Mouse (Mus musculus): Measurements from ENCODE around the gene Synm. TPM values are rescaled to one million over a fixed set of nuclear protein-coding genes. Genes with fewer than 3 reads are reported as not detected.

Gene Synm
- polyA plus RNA-seq, 1 experiment from 2014 or later = 0.79 TPM

- DNase-seq (ENCODE audit: low spot score) = no peak
Observed at GRCm38 (mm10) chr7:67708160-67708559, 51.4 kb downstream of the Synm start.

DNA sequence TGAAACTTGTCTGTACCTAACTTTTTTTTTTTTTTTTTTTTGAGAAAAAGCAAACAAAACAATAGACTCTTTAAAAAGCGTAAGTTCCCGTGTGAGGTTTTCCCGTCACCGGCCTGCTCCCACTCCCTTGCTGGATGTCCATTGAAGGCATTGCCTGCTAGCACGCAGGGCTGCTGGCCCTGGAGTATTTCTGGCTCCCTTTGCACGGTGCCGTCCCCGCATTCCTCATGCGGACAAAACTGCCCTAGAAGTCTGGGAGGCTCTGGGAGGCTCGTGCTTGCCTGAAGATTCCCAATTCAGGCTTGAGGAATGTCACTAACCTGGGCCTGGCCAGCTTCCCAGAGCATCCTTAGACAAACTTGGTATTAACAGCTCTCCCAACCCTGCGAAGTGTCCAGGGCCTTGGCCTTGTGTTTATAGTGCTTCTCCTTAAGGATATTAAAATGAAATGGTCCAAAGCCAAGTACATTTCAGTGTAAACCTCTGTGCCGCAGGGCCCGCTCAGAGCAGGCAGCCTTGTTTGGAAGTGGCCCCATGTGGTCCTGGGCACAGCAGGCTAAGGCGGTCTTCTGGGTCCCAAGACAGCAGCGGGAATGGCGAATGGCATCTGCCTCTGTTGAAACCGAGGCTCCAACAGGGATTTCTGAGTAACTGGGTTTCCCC, 58.2 kb downstream of the Synm start:
- Histone ChIP-seq H3K9me3 (ENCODE audit: control insufficient read depth, low read length) (no peaks in the 10 kb centered on the region), H3K4me1 (ENCODE audit: control insufficient read depth, insufficient read depth, low read length) (no peaks in the 10 kb centered on the region), H3K4me2 (ENCODE audit: low read depth, severe bottlenecking) (no peak overlapping the region), H3K9ac (ENCODE audit: low read length) (no peak overlapping the region), H3K27ac (replicated peaks; ENCODE audit: low read depth, low read length) (no peak overlapping the region), H3K4me3 (ENCODE audit: low read depth, low read length) (no peak overlapping the region), H3K27me3 (ENCODE audit: control insufficient read depth, insufficient read depth, low read length) (no peaks in the 10 kb centered on the region), H3K36me3 (ENCODE audit: control insufficient read depth, insufficient read depth, low read length) (0 out of 2 replicates have a peak, but pooled peaks cover 3% of the 10 kb centered on the region)
- DNase-seq (ENCODE audit: low spot score) (no peak), ATAC-seq (ENCODE audit: insufficient number of reproducible peaks, low FRiP score, low TSS enrichment, low read depth) (no peak)
- WGBS = 86% methylated on average over 17 of the region's 17 CpGs

More at GRCm38 (mm10) chr7:67708160-67708559, 51.4 kb downstream of the Synm start:
- ATAC-seq (ENCODE audit: insufficient number of reproducible peaks, low FRiP score, low TSS enrichment, low read depth) = no peak
- Histone ChIP-seq H3K36me3 (ENCODE audit: control insufficient read depth, insufficient read depth, low read length) (peaks cover 3% of the 10 kb centered on the region; the same call in 1 of the 2 replicates), H3K4me2 (ENCODE audit: low read depth, severe bottlenecking) (no peak overlapping the region), H3K27ac (replicated peaks; ENCODE audit: low read depth, low read length) (no peak overlapping the region), H3K4me3 (ENCODE audit: low read depth, low read length) (no peak overlapping the region), H3K4me1 (ENCODE audit: control insufficient read depth, insufficient read depth, low read length) (no peaks in the 10 kb centered on the region), H3K9me3 (ENCODE audit: control insufficient read depth, low read length) (no peaks in the 10 kb centered on the region), H3K9ac (ENCODE audit: low read length) (no peak overlapping the region), H3K27me3 (ENCODE audit: control insufficient read depth, insufficient read depth, low read length) (no peaks in the 10 kb centered on the region)
- WGBS = 83% methylated on average over 6 of the region's 6 CpGs

DNA sequence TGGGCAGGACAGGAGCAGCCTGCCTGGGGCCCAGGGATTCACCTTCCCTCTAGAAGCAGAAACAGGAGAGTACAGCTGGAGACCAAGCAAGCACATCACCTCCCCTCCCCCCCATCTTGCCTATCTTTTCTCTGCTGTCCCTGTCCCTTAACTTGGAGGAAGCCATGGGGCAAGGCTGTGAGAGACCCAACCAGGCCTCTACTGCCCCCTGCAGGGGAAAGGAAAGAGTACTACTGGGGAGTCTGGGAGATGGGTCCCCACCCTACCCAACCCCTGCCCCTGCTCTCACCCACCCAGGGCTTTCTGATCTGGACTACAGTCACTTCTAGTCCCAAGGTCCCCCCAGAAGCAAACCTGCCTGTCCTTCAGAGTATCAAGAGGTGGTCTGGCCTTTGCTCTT, 58.7 kb downstream of the Synm start:
- no peak overlapping the region for H3K27ac ChIP-seq (replicated peaks; ENCODE audit: low read depth, low read length)
- H3K4me2 ChIP-seq (ENCODE audit: low read depth, severe bottlenecking) = no peak overlapping the region
- H3K4me1 ChIP-seq (ENCODE audit: control insufficient read depth, insufficient read depth, low read length) = no peaks in the 10 kb centered on the region
- 0 out of 2 replicates have a peak, but pooled peaks cover 3% of the 10 kb centered on the region for H3K36me3 ChIP-seq (ENCODE audit: control insufficient read depth, insufficient read depth, low read length)
- DNase-seq (ENCODE audit: low spot score) (peak; percentile 38), ATAC-seq (ENCODE audit: insufficient number of reproducible peaks, low FRiP score, low TSS enrichment, low read depth) (no peak)
- H3K27me3 ChIP-seq (ENCODE audit: control insufficient read depth, insufficient read depth, low read length) = no peaks in the 10 kb centered on the region
- no peak overlapping the region for H3K9ac ChIP-seq (ENCODE audit: low read length)
- H3K9me3 ChIP-seq (ENCODE audit: control insufficient read depth, low read length) = no peaks in the 10 kb centered on the region
- H3K4me3 ChIP-seq (ENCODE audit: low read depth, low read length) = no peak overlapping the region

- DNase-seq (ENCODE audit: low spot score) = no peak
- H3K9ac ChIP-seq (ENCODE audit: low read length) = no peak overlapping the region
- no peaks in the 10 kb centered on the region for H3K4me1 ChIP-seq (ENCODE audit: control insufficient read depth, insufficient read depth, low read length)
- H3K4me3 ChIP-seq (ENCODE audit: low read depth, low read length) = no peak overlapping the region
- no peaks in the 10 kb centered on the region for H3K27me3 ChIP-seq (ENCODE audit: control insufficient read depth, insufficient read depth, low read length)
- H3K4me2 ChIP-seq (ENCODE audit: low read depth, severe bottlenecking) = no peak overlapping the region
- no peaks in the 10 kb centered on the region for H3K36me3 ChIP-seq (ENCODE audit: control insufficient read depth, insufficient read depth, low read length)
- WGBS = 94% methylated on average over 4 of the region's 4 CpGs
- ATAC-seq (ENCODE audit: insufficient number of reproducible peaks, low FRiP score, low TSS enrichment, low read depth) = no peak
- no peaks in the 10 kb centered on the region for H3K9me3 ChIP-seq (ENCODE audit: control insufficient read depth, low read length)
- no peak overlapping the region for H3K27ac ChIP-seq (replicated peaks; ENCODE audit: low read depth, low read length)
Observed at GRCm38 (mm10) chr7:67699301-67699700, 60.2 kb downstream of the Synm start.

GRCm38 (mm10) chr7:67697892-67698630, 61.5 kb downstream of the Synm start:
- Histone ChIP-seq H3K27me3 (ENCODE audit: control insufficient read depth, insufficient read depth, low read length) (no peaks in the 10 kb centered on the region), H3K4me2 (ENCODE audit: low read depth, severe bottlenecking) (no peak overlapping the region), H3K9me3 (ENCODE audit: control insufficient read depth, low read length) (no peaks in the 10 kb centered on the region), H3K4me3 (ENCODE audit: low read depth, low read length) (no peak overlapping the region), H3K27ac (replicated peaks; ENCODE audit: low read depth, low read length) (no peak overlapping the region), H3K4me1 (ENCODE audit: control insufficient read depth, insufficient read depth, low read length) (no peaks in the 10 kb centered on the region), H3K36me3 (ENCODE audit: control insufficient read depth, insufficient read depth, low read length) (no peaks in the 10 kb centered on the region), H3K9ac (ENCODE audit: low read length) (no peak overlapping the region)
- ATAC-seq (ENCODE audit: insufficient number of reproducible peaks, low FRiP score, low TSS enrichment, low read depth) = no peak
- WGBS = 97% methylated on average over 28 of the region's 28 CpGs
- no peak for DNase-seq (ENCODE audit: low spot score)

DNA sequence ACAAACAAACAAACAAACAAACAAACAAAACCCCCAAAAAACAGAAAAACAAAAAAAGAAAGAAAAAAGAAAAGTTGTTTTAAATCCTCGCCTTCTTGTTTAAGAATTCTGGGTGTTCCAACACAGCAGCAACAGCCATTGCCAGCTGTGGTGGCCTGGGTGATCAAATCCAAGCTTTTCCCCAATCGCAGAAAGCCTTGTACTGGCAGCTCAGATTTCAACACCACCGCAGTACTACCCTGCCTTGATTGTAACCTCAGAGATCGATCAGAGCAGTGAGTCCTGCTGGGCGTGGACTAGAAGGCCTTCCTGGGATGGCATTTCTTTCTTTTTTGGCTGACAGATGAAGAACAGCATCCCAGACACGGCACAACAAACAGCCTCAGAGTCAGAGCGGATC, 63.6 kb downstream of the Synm start:
- WGBS = 73% methylated on average over 7 of the region's 7 CpGs
- 0 out of 2 replicates have a peak, but pooled peaks cover 2% of the 10 kb centered on the region for H3K36me3 ChIP-seq (ENCODE audit: control insufficient read depth, insufficient read depth, low read length)

GRCm38 (mm10) chr7:67692791-67693538, 66.6 kb downstream of the Synm start:
- no peaks in the 10 kb centered on the region for H3K4me1 ChIP-seq (ENCODE audit: control insufficient read depth, insufficient read depth, low read length)
- no peak overlapping the region for H3K4me3 ChIP-seq (ENCODE audit: low read depth, low read length)
- no peaks in the 10 kb centered on the region for H3K27me3 ChIP-seq (ENCODE audit: control insufficient read depth, insufficient read depth, low read length)
- ATAC-seq (ENCODE audit: insufficient number of reproducible peaks, low FRiP score, low TSS enrichment, low read depth) = no peak
- 93% methylated on average over 23 of the region's 23 CpGs for WGBS
- no peak overlapping the region for H3K27ac ChIP-seq (replicated peaks; ENCODE audit: low read depth, low read length)
- H3K9me3 ChIP-seq (ENCODE audit: control insufficient read depth, low read length) = no peaks in the 10 kb centered on the region
- H3K9ac ChIP-seq (ENCODE audit: low read length) = no peak overlapping the region
- no peak overlapping the region for H3K4me2 ChIP-seq (ENCODE audit: low read depth, severe bottlenecking)
- H3K36me3 ChIP-seq (ENCODE audit: control insufficient read depth, insufficient read depth, low read length) = 0 out of 2 replicates have a peak, but pooled peaks cover 2% of the 10 kb centered on the region
- no peak for DNase-seq (ENCODE audit: low spot score)

More for the DNA sequence above, 63.6 kb downstream of the Synm start:
- H3K27me3 ChIP-seq (ENCODE audit: control insufficient read depth, insufficient read depth, low read length) = no peaks in the 10 kb centered on the region
- no peak overlapping the region for H3K27ac ChIP-seq (replicated peaks; ENCODE audit: low read depth, low read length)
- H3K4me2 ChIP-seq (ENCODE audit: low read depth, severe bottlenecking) = no peak overlapping the region
- no peaks in the 10 kb centered on the region for H3K9me3 ChIP-seq (ENCODE audit: control insufficient read depth, low read length)
- H3K4me3 ChIP-seq (ENCODE audit: low read depth, low read length) = no peak overlapping the region
- DNase-seq (ENCODE audit: low spot score) (no peak), ATAC-seq (ENCODE audit: insufficient number of reproducible peaks, low FRiP score, low TSS enrichment, low read depth) (no peak)
- no peak overlapping the region for H3K9ac ChIP-seq (ENCODE audit: low read length)
- H3K4me1 ChIP-seq (ENCODE audit: control insufficient read depth, insufficient read depth, low read length) = no peaks in the 10 kb centered on the region

GRCm38 (mm10) chr7:67692141-67692540, 67.4 kb downstream of the Synm start:
- Histone ChIP-seq H3K4me2 (ENCODE audit: low read depth, severe bottlenecking) (no peak overlapping the region), H3K9ac (ENCODE audit: low read length) (no peak overlapping the region), H3K27me3 (ENCODE audit: control insufficient read depth, insufficient read depth, low read length) (no peaks in the 10 kb centered on the region), H3K27ac (replicated peaks; ENCODE audit: low read depth, low read length) (no peak overlapping the region), H3K4me1 (ENCODE audit: control insufficient read depth, insufficient read depth, low read length) (no peaks in the 10 kb centered on the region), H3K36me3 (ENCODE audit: control insufficient read depth, insufficient read depth, low read length) (0 out of 2 replicates have a peak, but pooled peaks cover 2% of the 10 kb centered on the region), H3K9me3 (ENCODE audit: control insufficient read depth, low read length) (no peaks in the 10 kb centered on the region), H3K4me3 (ENCODE audit: low read depth, low read length) (no peak overlapping the region)
- 84% methylated on average over 3 of the region's 3 CpGs for WGBS
- DNase-seq (ENCODE audit: low spot score) (no peak), ATAC-seq (ENCODE audit: insufficient number of reproducible peaks, low FRiP score, low TSS enrichment, low read depth) (no peak)
